Mouse (Mus musculus): ENCODE results near the gene Prep.

- TF ChIP-seq GATA1 (IDR thresholded peaks at IDR 0.05; ENCODE audit: borderline replicate concordance, low read length) (no peak), FLI1 (IDR thresholded peaks at IDR 0.05; ENCODE audit: low read length) (no peak)
These were observed 56.0 kb downstream of the Prep start for GRCm38 (mm10) chr10:45123011-45123410.

Data from megakaryocyte, embryonic 14.5 days (primary cell).